Mouse (Mus musculus) erythroblast, adult 5-6 weeks (primary cell): ENCODE measurements around the gene Snx10. TPM values are rescaled to one million over a fixed set of nuclear protein-coding genes. Genes with fewer than 3 reads are reported as not detected.

Experiments used
- ATAC-seq: replicated peaks from 2 replicates; pipeline ENCODE4 v1.8.0; 2016; ENCODE audit warnings: moderate number of reproducible peaks, mild to moderate bottlenecking, moderate TSS enrichment, inconsistent platforms; ENCODE audit not compliant: poor library complexity, low FRiP score, severe bottlenecking
- total RNA-seq, 2 experiments: library from RNA; stranded (forward) in 1 of 2; stranded (reverse) in 1 of 2; fragments of 150-400 nt in 1 of 2; fragments of 200-764, 138-1000 nt in 1 of 2; gene quantifications; 2 replicates each; pipeline versions ENCODE4 v1.2.3 to v1.2.4; 2015 to 2017; ENCODE audit warnings: low replicate concordance in 2 of 2

The Snx10 gene
- total RNA-seq, 2 experiments from 2014 or later, result 15.3 to 21.7 TPM

DNA sequence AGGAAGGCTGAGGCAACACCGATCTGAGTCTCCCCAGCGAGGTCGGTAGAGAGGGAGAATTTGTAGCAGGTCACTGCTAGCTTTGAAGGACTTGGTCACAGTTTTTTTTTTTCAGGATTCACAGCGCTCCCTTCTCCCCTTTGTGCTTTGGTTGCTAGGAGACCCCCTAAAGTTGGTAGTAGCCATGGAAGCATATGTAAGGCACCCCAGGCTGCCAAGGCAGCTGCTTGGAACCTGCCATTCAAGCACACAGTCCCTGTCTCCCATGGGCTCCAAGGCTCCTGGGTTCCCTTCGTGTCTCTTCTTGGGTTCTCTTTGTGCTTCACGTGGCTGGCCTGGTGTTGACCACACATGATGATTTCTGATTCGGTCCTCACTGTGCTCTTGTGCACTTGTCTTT lies 5.8 kb downstream of the Snx10 start:
- no peak for ATAC-seq

DNA sequence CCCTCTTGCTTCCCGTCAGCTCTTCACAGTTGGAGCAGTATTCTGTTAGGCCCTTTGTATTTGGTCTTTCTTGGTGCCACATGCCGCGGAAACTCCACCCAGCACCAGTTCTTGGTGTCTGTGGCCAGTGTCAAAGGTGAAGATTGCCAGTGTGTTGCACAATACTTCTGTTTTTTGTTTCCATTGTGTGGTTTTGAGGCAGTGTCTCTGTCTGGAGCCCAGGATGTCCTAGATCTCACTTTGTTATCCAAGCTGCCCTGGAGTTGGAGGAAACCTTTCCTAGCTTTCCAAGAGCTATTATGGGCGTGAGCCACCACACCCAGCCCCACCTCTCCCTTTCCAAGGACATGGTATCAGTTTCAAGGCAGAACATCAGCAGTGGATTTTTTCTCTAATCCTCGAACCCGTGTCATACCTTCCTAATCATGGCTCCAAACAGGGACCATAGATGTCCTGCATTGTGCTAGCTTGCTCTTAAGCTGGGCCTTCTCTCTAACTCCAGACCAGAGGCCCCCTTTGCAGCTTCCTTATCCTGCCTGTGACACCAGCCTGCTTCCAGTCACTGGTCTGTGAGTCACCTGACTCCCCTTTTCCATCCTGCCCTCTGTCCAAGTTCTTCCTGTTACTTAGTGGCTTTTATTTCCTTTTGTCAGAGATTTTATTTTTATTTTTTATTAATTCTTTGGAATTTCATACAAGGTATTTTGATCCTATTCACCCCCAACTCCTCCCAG lies 9.9 kb downstream of the Snx10 start:
- no peak for ATAC-seq

DNA sequence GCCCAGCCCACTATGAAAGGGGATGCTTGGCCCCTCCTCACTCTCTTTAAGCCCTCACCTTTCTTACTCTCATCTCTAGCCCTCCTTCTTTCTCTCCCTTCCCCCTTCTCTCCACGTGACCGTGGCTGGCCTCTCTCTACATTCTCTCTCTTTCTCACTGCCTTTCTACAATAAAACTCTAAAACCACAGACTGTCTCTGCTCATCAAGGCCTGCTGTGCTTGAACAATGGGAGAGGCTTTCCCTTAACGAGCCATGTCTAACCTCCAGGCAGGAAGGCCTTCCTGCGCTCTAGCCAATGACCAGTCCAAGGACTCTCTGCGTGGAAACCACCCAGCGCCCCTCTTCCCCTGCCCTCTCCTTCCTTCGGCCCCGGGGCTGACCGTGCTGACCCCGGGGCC lies 11.9 kb downstream of the Snx10 start:
- ATAC-seq, result no peak

DNA sequence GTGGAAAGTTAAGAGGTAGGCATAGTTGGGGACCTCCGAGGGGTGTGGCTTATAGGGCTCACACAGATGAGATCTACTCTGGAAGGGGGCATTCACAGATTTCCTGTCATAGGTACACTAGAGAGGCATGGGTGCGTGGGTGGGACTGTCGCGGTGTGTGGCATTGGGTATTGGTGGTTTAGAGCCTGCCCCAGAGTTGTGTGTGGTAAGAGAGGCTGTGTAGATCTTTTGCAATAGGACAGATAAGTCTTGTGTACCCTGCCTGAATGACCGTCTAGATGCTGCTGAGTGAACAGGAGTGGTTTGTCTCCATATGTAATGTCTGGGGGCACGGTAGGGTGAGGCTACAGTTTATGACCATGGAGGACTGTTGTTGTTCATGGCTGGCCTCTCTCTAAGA lies 16.8 kb downstream of the Snx10 start:
- ATAC-seq, result no peak

DNA sequence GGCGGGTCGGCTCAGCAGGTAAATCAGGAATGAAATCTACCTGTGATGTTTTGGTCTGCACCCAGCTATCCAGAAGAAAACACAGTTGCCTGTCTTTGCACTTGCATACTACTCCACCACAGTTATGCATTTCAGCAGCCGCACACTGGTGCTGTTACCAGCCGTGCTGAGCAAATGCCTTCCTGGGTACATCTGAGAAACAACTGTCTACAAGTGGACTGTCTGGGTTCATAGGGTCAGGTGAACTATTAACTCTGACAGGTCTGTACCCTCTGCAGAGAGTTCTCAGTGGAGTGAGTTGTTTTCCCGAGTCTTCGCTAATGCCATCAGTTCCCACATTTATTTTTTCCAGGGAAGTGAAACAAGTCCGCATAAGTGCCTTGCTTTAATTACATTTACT lies 17.7 kb downstream of the Snx10 start:
- ATAC-seq, result no peak

DNA sequence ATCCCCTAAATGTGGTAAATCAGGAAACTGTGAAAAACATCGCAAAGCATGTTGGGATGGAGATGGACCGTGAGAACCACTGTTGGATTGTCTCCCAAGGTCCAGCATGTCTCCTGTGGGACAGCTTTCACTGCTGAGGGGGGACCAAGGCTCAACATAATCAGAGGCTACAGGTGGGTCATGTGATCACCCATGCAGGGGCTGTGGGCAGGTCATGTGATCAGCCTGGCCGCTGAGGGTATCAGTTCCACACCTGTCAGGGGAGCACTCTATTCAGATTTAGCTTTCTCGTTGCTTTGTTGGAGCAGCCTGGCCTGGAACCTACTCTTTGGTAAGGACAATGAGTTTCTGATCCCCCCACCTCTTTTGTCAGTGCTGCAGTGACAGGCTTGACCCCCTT lies 18.4 kb downstream of the Snx10 start:
- ATAC-seq, result no peak

DNA sequence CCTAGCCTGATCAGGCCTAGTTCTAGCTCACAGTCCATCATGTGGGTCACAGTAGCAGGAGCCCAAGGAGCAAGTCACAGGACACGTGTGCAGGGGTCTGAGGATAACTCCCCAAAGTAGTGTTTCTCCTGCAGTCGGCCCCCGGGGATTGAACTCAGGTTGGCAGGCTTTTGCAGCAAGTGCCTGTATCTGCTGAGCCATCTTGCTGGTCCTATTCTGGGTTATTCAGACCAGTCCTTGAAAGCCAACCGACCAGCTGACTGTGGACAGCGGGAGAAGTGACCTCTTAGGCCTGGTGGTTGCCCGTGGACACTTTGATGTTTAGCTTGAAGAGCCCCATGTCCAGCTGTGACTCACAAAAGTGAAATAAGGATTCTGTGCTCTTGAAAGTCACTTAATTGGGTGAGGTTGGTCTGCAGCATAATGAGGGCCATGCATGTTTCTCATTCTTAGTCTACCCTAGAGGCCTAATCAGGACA lies 20.0 kb downstream of the Snx10 start:
- no peak for ATAC-seq

DNA sequence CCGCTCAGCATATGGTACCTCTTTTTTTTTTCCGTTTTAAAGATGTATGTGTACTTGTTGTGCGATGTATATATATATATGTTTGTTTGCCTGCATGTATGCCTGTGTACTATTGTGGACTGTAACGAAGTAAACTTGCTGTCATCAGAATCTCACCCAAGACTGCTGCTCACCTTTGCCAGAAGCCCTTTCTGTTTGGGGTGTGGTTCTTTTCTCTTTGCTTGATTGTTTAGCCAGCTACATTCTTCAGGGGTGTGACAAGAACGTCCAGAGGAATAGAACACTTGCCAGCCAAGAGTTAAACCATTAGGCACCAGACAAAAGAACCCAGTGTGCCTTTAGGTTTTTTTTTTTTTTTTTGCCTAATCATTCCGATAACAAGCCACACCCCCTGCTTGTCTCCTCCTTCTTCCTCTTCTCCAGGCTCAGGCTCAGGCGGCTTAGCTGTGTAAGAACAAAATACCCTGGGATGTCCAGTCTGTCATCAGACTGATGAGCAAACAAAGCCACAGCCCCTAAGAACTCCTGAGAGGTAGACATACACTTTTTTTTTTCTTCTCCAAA lies 20.5 kb downstream of the Snx10 start:
- no peak for ATAC-seq

DNA sequence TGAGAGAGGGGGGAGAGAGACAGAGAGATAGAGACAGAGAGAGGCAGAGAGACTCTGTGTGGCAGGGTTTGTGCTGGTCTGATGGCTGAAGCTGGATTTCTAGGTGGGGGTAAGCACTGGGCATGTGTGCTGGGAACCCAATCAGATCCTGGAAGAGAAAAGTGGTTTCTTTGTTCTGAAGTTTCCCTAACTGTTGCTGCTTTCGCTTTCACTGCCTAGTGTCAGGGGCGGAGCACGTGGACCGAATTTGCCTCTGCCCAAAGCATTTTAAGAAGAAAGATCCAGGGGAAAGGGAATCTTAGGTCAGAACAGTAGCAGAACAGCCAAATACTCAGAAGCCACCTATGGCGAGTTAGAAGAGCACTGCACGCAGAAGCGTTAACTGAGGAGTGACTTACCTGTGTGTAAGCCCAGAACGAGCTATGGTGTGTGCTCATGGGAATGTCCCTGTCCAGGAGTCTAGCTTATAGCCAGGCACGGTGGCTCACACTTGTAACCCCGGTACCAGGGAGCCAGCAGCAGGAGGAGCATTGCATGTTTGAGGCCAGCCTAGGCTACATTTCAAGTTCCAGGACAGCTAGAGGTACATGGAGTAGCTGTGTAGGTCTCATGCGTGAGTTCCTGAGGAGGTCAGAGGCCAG lies 21.6 kb downstream of the Snx10 start:
- no peak for ATAC-seq

DNA sequence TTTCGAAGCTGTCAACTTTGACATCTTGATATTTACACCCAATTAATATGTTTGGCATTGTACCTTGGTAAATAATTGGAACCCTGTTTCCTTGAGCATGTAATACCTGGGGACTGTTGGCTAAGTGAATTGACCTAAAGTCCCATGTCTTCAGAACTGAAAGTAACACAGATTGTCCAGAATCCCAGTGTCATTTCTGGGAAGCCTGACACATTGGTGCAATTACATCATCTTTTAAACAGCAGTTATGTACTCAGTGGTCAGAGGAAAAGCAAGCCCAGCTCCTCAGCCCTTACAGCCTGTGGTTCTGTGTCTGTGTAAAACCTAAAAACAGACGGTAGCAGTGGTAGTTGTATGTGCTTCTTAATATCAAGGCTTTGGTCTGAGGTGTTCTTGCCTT lies 22.4 kb downstream of the Snx10 start:
- ATAC-seq, result no peak

DNA sequence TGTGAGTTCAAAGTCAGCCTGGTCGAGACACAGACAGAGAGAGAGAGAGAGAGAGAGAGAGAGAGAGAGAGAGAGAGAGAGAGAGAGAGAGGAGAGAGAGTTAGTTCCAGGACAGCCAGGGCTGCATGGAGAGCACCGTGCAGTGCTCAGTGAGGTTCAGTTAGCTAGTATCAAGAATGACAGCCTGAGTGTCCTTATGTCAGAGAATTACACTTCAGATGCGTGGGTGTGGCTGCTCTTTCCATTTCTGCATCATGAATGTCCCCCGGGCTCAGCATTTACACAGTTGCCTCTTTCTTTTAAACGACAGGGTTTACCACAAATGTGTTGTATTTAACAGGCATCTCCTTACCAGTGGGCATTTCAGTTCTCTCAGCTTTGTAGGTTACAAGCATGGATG lies 25.1 kb downstream of the Snx10 start:
- ATAC-seq, result no peak

DNA sequence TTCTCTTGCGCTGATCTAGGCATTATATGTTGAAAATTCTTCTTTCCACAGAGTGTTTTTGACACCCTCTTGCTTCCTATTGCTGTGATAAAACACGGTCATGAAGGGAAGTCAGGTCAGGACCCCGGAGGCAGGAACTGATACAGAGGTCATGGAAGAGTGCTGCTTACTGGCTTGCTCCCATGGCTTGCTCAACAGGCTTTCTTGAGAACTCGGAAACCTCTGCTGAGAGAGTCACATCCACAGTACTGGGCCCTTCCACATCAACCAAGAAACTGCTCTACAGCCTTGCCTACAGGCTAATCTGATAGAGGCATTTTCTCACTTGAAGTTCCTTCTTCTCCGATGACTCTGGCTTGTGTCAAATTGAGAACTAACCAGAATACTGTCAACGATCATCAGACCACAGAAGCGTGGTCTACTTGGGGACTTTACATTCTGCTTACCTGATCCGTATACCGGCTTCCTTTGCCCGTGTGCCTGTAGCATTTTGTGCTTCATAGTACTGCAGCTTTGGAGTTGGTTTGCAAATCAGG lies 27.6 kb downstream of the Snx10 start:
- ATAC-seq, result no peak

DNA sequence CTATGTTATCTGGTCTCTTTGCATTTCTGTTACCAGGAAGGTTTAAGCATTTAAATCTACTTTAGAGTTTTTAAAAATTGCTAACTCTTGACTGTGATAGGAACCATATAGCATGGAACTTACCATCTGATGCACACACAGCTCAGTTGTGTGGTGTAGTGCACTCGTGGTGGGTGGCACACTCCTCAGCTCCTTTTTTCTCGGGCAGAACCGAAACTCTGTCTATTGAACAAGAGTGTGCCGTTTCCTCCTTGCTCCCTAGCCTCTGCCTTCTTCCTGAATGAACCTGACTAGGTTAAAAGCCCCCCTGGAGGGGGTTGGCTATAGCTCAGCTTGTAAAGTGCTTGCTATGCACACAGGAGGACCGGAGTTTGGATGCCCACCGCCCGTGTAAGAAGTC lies 32.9 kb downstream of the Snx10 start:
- no peak for ATAC-seq

DNA sequence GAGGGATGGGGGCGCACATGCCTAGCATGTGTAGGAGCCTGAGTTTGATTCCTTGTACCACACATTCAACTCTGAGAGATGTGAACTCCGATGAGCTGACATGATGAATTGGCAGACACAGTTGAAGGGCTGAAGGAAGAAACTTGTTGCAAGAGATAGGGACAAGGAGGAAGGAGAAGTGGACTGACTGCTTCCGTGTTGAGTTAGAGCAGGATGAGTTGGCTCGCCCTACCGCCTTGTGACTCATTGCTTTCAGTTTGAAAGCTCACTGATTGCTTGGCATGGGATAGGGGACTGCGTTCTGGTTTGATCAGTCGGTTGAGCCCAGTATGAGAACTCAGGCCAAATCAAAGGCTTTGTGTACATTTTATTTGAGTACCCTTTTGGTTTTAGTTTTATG lies 34.6 kb downstream of the Snx10 start:
- no peak for ATAC-seq

DNA sequence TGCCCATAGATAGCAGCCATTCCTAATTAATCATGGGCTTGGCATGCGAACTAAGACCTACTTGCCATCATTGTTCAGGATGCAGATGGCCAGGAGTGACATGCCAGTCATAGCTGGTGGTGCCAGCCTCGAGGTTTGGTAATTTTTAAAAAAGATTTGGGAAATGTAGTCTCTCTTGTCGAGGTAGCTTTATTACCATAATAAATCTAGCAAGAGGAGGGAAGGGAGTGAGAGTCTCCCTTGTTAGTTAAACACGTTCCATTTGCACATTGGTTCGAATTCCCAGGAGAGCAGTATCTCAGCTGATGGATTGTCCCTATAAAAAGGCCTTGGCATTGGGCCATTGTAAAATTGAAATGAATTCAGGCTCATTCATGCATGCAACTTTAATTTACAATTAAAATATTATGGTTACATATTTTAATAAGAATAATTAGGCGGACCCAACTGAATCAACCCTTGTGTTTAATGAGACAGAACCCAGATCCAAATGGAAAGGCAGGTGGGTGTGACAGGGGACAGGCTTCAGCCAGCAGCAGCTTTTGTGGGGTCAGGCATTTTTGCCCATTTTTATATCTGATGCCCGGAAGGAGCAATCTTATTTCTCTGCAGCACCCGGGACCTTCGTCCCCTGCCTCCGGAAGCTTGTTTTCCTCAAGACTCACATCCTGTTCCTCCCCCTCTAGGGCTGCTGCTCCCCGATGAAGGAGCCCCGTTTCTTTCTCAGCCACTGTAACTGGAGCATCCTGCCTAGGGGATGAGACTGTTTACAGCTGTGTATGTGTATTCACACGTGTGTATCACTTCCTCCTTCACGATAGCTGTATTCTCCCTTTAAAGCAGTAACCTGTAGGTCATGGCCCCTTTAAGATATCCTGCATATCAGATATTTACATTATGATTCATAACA lies 43.3 kb downstream of the Snx10 start:
- ATAC-seq, result no peak

DNA sequence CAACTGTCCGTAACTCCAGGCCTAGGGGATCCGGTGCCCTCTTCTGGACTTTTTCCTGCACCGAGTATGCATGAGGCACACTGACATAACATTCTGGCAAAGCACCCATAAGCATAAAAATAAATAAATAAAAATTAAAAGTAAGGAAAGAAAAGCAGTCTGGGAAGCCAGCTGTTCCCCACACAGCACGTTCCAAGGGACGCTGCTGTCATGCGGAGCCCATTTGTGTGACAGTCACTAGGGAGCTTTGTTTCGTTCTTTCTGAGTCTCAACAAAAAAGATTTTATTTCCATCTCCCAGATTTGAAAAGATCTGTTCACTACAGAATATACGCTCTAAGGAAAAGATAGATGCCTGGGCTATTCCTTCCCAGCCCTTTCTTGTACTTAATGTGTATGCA lies 45.4 kb downstream of the Snx10 start:
- no peak for ATAC-seq

DNA sequence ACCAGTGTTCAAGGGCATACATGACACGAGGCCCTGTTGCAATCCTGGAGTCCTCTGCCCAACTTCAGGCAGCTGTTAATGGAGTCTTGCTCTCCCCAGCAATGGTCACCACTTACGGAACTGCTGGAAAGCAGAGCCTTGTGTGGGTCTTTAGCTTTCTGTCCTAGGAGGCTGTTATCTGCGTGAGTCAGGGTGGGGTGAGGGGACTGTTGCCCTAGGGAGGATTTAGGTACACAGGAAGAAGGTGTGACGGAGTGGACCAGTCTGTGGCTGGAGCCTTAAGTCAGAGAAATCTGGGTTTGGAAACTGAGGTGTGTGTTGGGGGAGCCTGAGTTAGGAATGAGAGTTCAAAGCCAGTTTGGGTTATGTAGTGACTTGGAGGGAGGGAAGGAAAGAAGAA lies 49.4 kb downstream of the Snx10 start:
- ATAC-seq, result no peak

DNA sequence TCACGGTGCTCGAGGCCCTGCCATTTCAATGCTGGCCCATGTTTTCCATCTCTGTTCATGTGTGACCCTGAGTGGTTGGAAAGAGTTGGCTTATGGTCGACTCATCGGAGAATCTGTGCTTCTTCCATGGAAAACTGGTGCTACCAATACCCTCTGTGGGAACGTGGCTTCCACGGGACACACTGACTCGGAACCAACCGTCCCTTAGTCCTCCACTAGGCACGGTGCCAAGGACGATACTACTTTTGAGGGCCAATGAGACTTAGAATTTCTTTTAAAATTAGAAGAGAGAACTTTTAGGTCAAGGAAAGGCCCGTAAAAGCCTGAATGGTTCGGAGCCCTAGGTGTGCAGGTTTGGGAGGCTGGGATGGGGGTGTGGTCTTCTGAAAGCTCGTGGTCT lies 50.4 kb downstream of the Snx10 start:
- ATAC-seq, result no peak

DNA sequence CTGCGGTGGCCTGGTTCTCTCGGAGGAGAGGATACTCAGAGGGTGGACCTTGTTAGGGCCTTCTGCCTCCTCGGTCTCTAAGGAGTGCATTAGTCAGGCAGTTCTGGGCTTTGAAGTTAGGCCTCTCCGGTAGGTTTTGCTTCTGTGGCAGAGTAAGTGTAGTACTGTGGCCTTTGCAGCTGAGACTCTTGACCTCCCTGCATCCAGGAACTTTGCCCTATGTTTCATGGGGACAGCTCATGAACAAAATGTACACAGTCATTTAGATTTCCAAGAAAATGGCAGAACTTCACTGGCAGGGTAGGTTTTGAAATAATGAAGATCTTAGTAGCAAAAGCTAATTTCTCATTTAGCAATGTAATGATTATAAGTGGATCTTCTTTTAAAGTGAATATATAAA lies 54.7 kb downstream of the Snx10 start:
- no peak for ATAC-seq

DNA sequence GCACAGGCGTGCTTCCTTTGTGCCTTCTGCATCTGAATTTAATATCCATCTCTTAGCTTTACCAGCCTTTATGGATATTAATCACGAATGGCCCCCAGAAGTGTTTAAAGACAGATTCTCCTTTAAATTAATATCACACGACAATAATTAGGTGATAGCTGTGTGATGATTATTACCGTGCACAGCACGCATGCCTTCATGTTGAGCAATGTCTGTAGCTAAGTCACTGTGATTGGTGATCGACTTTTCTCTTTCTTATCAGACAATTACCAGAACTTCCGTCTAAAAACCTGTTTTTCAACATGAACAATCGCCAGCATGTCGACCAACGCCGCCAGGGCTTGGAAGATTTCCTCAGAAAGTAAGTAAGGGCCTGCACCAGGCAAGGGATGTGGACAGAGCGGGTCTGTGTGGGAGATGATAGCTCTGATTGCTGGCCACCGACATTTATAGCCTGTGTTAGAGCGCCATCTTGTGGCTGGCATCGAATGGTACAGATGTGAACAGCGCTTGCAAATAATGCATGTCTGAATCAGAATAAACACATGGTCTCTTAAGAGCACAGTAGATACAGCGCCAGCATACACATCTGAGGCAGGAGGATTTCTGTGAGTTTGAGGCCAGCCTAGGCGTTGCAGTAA lies 56.5 kb downstream of the Snx10 start:
- peak; percentile 63 for ATAC-seq
